In the genomic region with DNA sequence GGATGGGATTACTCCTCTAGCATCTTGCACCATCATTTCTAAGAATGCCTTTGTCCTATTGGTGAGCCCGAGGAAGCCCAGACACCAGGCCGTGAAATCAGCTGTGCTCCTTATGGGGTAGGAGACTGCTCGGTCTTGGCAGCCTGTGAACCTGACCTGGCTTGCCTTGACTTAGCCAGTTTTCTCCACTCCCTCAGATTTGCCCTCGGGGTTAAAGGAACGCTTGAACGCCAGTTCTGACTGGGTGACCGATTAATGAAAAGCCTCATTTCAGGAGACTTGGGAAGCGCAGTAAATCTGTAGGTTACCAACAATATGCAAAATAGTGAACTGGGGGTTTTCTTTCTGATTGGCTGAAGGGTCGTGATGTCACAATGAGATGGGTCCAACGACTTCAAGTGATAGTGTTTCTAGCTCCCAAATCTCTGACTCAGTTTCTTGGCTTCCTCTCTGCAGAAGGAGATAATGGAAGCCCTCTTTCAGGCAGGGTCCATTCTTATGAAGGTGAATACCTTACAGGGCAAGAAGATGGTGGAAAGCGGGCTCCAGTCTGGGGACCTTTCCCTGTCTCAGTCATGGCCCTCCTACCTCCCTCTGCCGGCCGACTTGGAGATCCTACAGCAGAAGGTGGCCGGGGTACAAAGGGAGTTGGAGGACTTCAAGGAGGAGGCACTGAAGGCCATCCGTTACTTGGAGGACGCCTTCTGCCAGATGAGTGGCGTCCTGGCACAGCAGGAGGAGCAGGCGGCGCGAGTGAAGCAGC, we compare ENCODE assay signal across 8 mouse cellular contexts. TPM values are rescaled to one million over a fixed set of nuclear protein-coding genes. Genes with fewer than 3 reads are reported as not detected.
A peak's percentile ranks its signal among the peaks of the same experiment; 100 is the strongest.
DNase-seq lines count a peak whose midpoint lies in the region; ATAC-seq lines count a peak whose summit lies in the region.

A gene (plus strand): TSS at position 428 of the 763 bp plus-strand sequence.

- ATAC-seq in hindbrain, embryonic 11.5 days (ENCODE audit: low FRiP score) = peak; percentile 28; the same call in 1 of the 2 replicates
- no peak for ATAC-seq in limb, embryonic 12.5 days (ENCODE audit: insufficient number of reproducible peaks, insufficient read depth, low FRiP score, low TSS enrichment, low read depth)
- no peak for ATAC-seq in stomach, embryonic 16.5 days (ENCODE audit: insufficient read depth, low FRiP score)

- H3K36me3 ChIP-seq in hindbrain, embryonic 11.5 days (ENCODE audit: control insufficient read depth, insufficient read depth, low read length) = no peaks in the 10 kb centered on the region
- no peaks in the 10 kb centered on the region for H3K36me3 ChIP-seq in limb, embryonic 12.5 days
- H3K36me3 ChIP-seq in stomach, embryonic 16.5 days (ENCODE audit: control insufficient read depth, insufficient read depth, low read length) = no peaks in the 10 kb centered on the region

- peak within 1 kb of the TSS; percentile 38 for H3K4me2 ChIP-seq in hindbrain, embryonic 11.5 days (replicated peaks; ENCODE audit: low read depth, low read length)
- peak within 1 kb of the TSS; percentile 60 for H3K4me2 ChIP-seq in limb, embryonic 12.5 days
- H3K4me2 ChIP-seq in stomach, embryonic 16.5 days (ENCODE audit: low read depth, low read length) = 0 out of 2 replicates have a peak within 1 kb of the TSS, but pooled peaks have one; percentile 26

- H3K27ac ChIP-seq in hindbrain, embryonic 11.5 days (ENCODE audit: low read depth, low read length) = peak within 1 kb of the TSS; percentile 80
- no peak within 1 kb of the TSS for H3K27ac ChIP-seq in limb, embryonic 12.5 days
- H3K27ac ChIP-seq in stomach, embryonic 16.5 days (ENCODE audit: low read length) = no peak within 1 kb of the TSS

- H3K9ac ChIP-seq in hindbrain, embryonic 11.5 days (ENCODE audit: low read depth, low read length) = peak within 1 kb of the TSS; percentile 60
- peak within 1 kb of the TSS; percentile 51; the same call in 1 of the 2 replicates for H3K9ac ChIP-seq in limb, embryonic 12.5 days (replicated peaks)
- H3K9ac ChIP-seq in stomach, embryonic 16.5 days (ENCODE audit: low read length) = peak within 1 kb of the TSS; percentile 41; the same call in 1 of the 2 replicates

- DNase-seq in thymus, postnatal 0 days (ENCODE audit: low spot score) = peak; percentile 14
- no peak for DNase-seq in thymus, adult 18-20 months
- peak; percentile 57 for DNase-seq in hindbrain, embryonic 11.5 days (ENCODE audit: low spot score)
- DNase-seq in urinary bladder, postnatal 36 days (ENCODE audit: low spot score in 2 of 2) = no peak
- no peak for DNase-seq in layer of hippocampus, adult 9-10 months (ENCODE audit: low spot score)
- no peak for DNase-seq in ovary, postnatal 10 days (ENCODE audit: low spot score)

- no peaks in the 10 kb centered on the region for H3K9me3 ChIP-seq in hindbrain, embryonic 11.5 days (ENCODE audit: control insufficient read depth, low read length)
- no peaks in the 10 kb centered on the region for H3K9me3 ChIP-seq in limb, embryonic 12.5 days
- no peaks in the 10 kb centered on the region for H3K9me3 ChIP-seq in stomach, embryonic 16.5 days (replicated peaks; ENCODE audit: control insufficient read depth, low read length)

- no peaks in the 10 kb centered on the region; the same call in 1 of the 2 replicates for H3K27me3 ChIP-seq in hindbrain, embryonic 11.5 days (ENCODE audit: control insufficient read depth, insufficient read depth, low read length)
- peaks cover 31% of the 10 kb centered on the region for H3K27me3 ChIP-seq in limb, embryonic 12.5 days
- 0 out of 2 replicates have a peak, but pooled peaks cover 5% of the 10 kb centered on the region for H3K27me3 ChIP-seq in stomach, embryonic 16.5 days (ENCODE audit: control insufficient read depth, insufficient read depth, low read length)

- H3K4me3 ChIP-seq in hindbrain, embryonic 11.5 days (ENCODE audit: low read depth, low read length) = peak within 1 kb of the TSS; percentile 30
- H3K4me3 ChIP-seq in limb, embryonic 12.5 days (replicated peaks) = peak within 1 kb of the TSS; percentile 35
- peak within 1 kb of the TSS; percentile 17; the same call in 1 of the 2 replicates for H3K4me3 ChIP-seq in stomach, embryonic 16.5 days (replicated peaks; ENCODE audit: low read length)

- 28% methylated on average over 20 of the region's 20 CpGs for WGBS in hindbrain, embryonic 11.5 days
- 18% methylated on average over 20 of the region's 20 CpGs for WGBS in limb, embryonic 12.5 days
- WGBS in stomach, embryonic 16.5 days = 49% methylated on average over 20 of the region's 20 CpGs

- H3K4me1 ChIP-seq in hindbrain, embryonic 11.5 days (replicated peaks; ENCODE audit: control insufficient read depth, insufficient read depth, low read length) = peaks cover 8% of the 10 kb centered on the region
- peaks cover 28% of the 10 kb centered on the region for H3K4me1 ChIP-seq in limb, embryonic 12.5 days (replicated peaks)
- H3K4me1 ChIP-seq in stomach, embryonic 16.5 days (ENCODE audit: control insufficient read depth, insufficient read depth, low read length) = no peaks in the 10 kb centered on the region; the same call in 1 of the 2 replicates

RNA-seq across cellular contexts. Expression of the gene that starts here (rescaled TPM):
- polyA plus RNA-seq in thymus, postnatal 0 days (2015; fragmentation: Nextera tagmentation; extraction: Ambion mirVana) = not detected in 2 replicates
- 9.8 and 10.0 TPM in 2 replicates for polyA plus RNA-seq in hindbrain, embryonic 11.5 days (2014; fragmentation: Nextera tagmentation; extraction: Ambion mirVana)
- 0.29 and 0.40 TPM in 2 replicates for polyA plus RNA-seq in limb, embryonic 12.5 days (2016; fragmentation: Nextera tagmentation; extraction: Ambion mirVana)
- not detected in 2 replicates for polyA plus RNA-seq in stomach, embryonic 16.5 days (2015; fragmentation: Nextera tagmentation; extraction: Ambion mirVana)

Comparison
In these comparisons a context has a peak if more than half of its experiments do, and no peak if none do; other contexts are left out.
1. Peak in DNase-seq in thymus, postnatal 0 days; RNA of the gene not detected or under 1 TPM.